Mouse (Mus musculus) brain, adult 2 months (tissue): ENCODE measurements around the gene Slc7a15.
"Not testable (repeated sequence)": the region's sequence is repeated elsewhere in the genome, so short reads cannot be mapped to it uniquely, and the experiment has no call there.

Experiments used
- DNase-seq: peaks from one replicate; pipeline ENCODE4 v3.0.0; 2011; ENCODE audit warnings: low read depth, low spot score

Gene Slc7a15

DNA sequence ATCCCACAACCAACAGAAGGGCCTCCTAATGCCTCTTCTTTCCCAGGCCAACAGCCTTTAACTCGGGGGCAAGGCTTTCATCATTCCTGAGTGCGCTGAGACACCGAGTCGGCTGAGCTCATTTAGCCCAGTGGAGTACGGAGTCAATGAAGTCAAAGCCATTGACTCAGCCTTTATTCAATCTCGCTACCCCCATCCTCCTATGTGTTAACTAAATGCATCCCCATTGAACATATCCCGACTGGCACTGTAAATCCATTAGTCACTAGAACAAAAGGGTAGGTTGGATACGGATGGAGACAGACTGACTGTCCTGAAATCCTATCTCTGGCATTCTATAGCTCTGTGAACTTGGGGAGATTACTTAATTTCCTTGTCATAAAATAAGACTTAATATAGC, 36.7 kb downstream of the Slc7a15 start:
- not testable (repeated sequence) for DNase-seq

DNA sequence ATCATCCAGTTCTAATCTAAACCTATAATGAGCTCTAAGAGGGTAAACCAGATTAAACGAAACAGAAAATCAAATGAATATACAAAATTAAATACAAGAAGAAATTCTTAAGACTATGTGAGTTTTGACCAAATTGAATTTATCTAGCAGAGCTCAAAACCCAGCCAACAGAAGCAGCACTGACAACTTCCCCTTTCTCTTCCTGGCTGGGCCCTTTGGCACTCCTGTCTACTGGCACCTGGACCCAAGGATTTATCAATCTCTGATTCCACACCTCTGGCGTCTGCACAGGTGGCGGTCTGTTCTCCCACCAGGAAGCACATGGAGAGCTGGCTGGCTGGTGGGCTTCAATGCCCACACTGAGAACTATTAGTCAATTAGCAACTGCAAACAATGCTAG, 39.0 kb downstream of the Slc7a15 start:
- DNase-seq, result not testable (repeated sequence)

DNA sequence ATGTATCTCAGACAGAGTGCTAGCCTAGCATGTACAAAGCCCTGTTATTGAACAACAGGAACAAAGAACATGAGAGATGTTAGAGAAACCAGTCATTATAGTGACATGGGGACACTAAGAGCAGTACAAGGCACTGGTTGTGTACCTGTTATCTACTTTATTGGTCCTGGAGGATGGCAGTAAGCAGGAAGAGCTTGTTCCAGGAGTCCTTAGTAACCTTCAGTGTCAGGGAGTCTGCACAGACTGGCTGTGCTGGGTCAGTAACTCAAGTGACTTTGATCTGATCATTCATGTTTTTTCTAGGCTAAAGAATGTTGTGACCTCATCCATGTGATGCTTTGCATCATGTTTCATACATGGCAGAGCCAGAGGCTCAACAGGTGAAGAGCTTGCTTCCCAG, 42.7 kb downstream of the Slc7a15 start:
- no peak for DNase-seq

DNA sequence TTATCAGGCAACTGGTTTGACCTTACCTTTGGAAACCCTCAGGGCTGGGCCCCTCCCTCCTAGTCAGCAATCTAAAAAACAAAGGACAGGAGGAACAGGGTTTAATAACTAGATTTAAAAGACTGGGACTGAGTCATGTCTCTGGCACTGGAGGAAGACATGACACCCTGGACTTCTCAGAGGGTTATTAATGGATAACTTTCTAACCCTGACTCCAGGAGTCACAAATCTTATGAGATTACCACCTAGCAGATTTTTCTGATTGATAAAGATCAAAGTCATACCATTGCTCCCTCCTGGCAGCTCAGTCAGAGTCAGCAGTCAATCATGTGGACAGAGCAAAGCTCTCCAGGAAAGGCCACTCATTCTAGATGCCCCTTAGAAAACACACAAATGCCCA, 43.4 kb downstream of the Slc7a15 start:
- DNase-seq, result no peak

DNA sequence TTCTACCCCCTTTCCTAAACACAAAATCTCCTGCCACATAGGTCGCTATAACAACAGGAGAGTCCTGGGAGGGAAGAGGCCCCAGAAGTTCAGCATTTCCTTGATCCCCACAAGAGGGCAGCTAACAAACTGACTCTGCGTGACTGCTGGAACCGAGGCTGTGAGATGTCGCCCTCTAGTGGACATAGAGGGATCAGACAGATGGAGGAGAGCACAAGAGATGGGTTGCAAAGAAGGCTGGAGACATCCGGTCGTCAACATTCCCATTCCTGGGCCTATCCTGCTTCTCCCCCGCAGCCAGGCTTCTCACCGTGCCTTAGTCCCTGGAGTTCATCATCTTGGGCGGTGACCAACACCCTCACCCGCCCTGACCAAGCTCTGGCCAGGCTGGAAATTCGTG, 51.5 kb downstream of the Slc7a15 start:
- DNase-seq, result peak; percentile 93

DNA sequence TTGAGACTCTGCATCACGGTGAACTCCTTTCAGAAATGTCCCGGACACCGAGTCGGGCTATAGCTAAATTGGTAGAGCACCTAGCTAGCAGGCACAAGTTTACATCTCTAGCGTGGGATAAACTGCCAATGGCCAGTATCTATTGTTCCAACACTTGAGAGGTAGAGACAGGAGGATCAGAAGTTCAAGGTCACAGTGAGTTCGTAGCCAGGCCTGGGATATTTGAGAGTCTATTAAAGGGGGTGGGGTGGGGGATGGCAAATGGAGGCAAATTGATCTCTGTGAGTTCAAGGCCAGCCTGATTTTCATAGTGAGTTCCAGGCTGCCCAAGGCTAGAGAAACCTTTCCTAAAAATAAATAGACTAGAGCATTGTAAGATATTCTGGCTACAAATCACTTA, 52.1 kb downstream of the Slc7a15 start:
- no peak for DNase-seq

DNA sequence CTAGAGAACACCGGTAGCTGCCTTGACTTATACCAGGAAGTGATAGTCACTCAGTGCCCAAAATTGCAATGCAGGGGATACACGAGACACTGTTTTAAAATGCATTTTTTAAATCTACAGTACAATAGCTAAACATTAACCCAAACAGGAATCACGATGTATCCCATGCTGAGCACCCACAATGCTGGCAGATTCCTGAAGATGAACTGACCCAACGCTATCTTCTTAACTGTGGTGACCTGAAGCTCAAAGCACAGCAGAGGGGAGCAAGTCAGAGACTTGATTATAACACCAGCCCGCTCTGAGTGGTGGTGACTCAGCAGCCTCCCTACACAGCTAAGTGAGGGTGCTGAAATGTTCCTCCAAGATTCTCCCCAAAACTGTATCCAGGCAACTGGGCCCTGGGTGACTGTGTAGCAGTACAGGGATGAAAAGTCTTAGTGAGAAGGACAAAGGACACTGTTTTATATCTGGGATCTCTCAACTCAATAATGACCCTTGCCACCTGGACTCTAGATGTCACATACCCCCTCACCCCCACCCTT, 53.7 kb downstream of the Slc7a15 start:
- peak; percentile 86 for DNase-seq

DNA sequence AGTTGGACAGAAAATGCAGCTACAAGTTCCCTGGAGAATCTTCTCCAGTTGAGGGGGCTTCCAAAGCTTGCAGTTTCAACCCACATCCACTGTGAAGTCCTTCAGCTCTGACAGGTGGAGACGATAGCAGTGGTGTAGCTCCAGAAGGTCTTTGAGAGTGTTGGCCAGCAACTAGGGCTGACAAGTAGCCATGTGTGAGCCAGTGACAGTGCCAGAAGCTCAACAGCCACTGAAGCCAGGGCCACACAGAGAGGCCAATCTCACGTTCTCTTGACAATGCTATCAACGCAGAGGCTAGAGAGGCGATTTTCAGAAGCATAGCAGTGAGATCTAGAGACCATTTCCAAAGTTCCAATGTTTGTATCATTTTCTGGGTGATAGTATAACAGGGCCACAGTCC, 56.5 kb downstream of the Slc7a15 start:
- no peak for DNase-seq

DNA sequence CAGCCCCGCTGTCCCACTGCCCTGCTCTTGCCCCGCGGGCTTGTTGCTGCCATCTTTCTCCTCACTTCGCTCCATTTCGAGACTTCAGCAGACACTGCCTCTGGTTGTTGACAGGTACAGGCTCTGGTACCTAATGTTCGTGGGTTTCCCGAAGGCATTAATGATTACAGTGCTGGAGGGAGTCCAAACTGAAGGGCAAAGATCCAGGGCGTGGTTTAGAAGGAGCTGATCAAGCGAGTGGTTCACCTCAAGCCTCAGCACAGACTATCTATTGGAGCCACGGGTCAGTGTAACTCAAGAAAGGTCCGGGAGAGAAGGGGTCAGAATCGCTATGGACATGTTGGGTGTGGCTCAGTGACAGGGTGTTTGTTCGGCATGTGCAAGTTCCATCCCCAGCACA, 59.4 kb downstream of the Slc7a15 start:
- DNase-seq, result no peak

DNA sequence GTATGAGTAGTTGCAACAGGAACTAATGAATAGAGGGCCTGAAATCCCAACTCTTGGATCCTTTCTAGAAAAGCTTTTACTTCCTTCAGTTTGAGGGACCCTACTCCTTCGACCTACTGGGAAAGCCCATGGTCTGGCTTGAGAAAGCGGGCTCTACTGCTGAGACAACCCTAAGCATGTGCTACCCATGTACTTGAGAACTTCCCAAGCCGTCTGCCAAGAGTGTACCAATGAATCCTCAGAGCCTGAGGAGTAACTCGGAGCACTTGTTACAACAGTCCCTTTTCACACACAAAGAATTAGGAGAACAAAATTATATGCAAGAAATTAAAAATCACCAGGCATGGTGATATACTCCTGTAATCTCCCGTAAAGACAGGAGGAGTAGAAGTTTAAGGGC, 61.6 kb downstream of the Slc7a15 start:
- DNase-seq, result no peak

DNA sequence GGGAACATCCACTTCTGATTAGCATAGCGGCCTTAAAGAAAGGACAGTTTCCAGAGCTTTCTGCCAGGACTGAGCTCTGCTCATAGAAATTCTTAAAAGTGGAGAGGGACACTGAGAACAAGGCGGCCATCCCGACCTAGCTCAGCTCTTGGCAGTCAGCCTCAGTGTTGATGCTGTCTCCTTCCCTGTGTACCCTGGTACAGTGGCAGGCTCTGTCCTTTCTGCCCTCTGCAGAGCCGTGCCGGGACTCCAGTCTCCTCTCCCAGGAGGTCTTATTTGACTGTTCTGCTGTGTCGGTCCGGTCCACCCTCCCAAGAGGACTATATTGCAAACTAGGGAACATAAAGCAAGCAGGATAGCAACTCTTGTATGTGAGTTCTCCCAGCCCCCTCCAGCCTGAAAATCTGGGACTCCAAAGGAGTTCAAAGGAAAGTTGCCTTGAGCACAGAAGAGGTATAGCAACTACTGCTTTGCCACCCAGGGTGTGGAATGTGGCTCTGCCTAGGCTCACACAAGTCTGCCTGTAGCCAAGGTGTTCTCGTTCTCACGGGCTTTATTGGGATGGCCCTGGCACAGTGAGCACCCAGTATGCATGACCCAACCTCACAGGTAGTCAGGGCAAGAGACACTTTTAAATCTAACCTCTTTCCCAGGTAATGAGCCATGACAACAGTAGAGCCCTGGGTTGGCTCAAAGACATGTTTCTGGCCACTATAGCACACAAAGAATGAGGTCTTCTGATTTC, 62.5 kb downstream of the Slc7a15 start:
- peak; percentile 42 for DNase-seq

DNA sequence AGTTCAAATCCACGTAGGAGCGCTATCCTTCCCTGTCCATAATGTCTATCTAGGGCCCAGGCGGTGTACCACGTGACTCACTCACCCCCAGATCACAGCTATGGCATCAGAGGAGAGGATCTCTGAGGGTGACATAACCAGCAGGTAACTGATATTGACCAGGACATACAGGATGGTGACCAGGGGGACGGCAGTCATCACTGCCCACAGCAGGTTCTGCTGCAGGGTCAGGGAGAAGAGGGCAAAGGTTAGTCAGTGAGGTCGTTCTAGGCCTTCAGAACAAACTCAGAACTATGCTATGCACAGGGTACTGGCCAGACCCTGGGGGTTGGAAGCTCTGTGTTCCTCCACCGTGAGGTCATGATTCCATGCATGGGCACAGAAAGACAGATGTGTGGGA, 63.3 kb downstream of the Slc7a15 start:
- no peak for DNase-seq

DNA sequence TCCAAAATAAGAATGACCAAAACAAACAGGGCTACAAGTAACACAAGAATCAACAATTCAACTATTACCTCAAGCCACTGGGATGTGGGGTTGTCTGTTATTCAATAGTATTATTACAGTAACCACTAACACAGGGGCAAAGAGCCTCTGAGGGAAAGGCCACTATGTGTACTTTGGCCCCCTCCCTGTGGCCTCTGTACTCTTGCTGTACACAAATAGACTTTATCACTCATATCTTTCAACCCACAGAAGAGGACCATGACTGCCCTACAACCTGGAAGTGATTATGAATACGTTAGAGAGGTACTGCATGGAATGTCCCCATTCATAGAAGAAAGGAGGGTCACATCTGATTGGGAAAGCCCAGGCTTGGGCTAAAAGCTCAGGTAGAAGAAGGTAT, 64.0 kb downstream of the Slc7a15 start:
- DNase-seq, result no peak

DNA sequence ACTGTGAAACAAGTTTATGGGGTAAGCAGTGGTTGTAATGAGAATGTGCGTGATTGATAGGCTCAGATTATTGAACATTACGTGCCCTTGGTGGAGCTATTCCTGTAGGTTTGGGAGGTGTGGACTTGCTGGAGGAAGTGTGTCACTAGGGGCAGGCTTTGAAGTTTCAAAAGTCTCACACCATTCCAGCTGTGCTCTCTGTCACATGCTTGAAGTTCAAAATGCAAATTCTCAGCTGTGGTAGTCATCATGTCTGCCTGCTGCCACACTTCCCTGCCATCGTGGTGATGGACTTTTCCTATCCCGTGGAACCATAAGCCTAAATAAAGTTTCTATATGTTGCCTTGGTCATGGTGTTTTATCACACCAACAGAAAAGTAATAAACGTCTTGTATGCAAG, 71.1 kb downstream of the Slc7a15 start:
- no peak for DNase-seq

DNA sequence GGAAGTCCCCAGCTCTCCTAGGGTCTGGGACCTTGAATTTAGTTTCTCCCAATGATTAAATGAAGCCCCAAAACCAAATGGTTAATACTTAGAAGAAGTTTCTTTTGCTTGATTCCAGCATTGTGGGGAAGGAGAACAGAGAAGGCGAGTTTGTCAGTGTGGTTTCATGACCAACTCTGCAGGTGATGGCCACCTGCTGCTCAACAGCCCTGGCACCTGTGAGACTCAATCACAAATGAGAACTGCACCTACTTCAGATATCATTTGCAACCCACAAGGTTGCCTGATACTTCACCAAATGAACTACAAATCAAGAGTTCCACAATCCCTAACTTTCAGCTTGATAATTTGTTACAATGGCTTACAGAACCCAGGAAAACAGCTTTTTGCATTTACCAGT, 71.7 kb downstream of the Slc7a15 start:
- DNase-seq, result no peak

DNA sequence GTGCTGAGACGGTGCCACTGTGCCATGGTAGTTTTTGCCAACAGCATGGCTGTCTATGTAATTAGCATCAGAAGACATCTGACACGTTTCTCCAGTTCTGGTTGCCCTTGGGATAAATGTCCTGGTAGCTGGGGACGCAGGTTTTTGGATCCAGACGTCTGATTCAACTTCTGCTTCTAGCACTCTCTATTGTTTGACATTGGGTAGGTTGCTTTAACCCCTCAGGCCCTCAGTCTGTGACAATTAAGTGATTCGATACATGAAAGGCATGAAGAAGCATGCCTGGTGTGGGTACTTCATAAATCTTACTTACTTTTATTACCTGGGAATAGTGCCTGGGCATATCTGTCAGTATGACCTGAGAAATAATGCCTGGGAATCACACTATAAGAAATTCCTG, 74.8 kb downstream of the Slc7a15 start:
- DNase-seq, result no peak

DNA sequence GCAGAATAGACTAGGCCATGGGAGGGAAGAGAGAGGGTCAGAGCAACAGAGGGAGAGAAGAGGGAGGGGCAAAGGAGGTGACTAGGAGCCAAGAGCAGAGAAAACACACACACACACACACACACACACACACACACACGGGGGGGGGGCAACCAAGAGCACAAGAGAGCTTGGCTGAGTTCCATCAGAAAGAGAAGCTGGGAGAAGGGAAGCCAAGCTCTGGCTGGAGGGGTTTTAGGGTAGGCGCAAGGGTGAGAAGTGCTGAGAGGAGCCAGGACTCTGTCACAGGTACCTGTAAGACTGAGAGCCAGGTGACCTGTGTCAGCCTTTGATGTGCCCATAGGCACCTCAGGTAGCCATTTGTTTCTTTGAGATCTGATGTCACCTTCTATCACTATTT, 76.2 kb downstream of the Slc7a15 start:
- DNase-seq, result no peak

DNA sequence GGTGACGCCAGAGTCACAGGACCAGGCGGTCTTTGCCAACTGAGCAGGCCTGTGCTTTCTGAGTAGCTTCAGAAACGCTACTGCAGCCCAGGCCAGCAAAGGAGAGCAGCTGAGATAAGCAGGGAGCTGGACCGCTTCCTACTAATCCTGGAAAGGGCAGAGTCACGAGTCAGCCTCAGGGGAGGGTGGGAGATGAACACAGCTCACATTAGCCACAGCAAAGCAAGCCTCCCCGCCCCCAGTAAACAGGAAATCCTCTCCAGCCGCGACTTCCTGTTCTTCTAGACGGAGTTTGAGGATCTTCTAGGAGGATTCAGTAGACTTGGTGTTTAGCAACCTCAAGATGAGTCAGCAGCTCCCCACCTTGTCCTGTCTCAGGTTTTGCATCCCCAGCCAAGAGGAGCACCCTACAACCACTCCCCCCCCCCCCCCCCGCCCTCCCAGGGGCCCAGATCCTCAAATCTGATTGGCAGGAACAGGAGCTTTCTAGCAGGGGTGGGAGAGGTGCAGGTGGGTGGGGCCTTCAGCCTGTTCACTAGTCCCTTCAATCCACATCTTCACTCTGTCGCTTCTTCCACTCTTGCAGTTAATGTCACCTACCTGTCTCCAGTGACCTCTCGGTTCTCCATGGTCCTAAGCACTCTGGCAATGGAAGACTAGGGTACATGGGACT, 77.4 kb downstream of the Slc7a15 start:
- DNase-seq, result peak; percentile 80

DNA sequence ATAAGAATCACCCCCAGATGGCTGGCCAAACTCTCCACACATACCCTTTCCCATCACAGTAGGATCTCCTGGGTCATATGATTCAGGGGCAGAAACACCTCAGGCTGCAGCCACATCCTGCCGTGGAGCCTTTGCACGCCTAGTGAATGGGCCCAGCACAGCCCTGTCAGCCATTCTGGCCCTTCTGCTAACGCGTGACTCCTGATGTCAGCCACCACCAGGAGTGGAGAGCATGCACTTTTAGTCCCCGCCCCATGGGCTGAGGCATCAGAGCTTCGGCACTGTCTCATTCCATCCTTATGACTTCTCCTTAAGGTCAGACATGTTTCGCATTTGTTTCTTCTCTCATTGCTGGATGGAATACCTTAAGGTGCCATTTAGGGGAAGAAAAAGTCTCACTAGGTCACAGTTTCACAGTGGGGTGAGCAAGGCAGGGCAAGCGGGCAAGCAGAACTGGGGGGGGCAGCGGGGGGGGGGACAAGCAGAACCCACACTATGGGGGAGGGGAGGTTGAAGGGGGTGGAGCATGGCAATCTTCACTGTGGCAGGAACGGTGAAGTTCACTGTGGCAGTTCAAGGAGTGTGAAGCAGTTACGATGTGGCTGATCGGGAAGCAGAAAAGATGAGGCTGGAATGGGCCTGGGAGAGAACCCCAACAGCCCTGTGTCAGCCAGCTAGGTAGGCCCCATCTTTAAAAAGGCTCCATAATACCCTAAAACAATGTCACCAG, 79.3 kb downstream of the Slc7a15 start:
- no peak for DNase-seq

DNA sequence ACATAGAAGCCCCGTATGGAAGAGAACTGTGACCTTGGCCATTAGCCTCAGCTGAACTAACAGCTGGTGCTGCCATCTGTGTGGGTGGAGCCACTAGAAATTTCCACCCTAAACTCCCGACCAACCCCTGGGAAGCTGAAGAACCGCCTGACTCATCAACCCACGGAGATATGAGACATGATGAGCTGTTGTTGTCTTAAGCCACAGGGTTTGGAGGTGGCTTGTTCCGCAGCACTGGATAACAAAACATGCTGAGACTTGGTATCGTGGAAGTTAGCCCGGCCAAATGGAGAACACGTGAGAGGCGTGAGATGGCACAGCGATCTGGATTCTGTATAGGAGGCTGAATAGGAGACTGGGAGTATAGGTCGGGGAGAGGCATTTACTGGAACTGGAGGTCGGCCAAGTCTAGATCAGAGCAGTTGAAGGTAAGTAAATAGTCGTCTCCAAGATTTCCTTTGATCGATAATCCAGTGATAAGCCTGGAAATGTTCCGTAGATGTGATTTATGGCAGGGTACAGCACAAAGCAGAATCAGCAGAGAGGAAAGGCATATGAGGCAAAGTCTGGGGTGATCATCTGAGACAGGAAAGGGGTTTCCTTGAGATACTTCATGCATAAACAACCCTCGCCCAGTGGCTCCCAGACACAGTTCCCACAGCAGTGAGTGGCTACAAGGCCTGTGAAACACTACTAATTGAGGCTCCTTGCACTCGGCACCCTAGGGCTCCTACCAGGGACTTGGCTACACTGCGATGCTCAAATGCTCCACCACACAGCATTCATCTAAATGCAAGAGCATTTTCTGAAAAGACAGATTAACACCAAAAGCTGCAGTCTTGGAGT, 87.6 kb downstream of the Slc7a15 start:
- DNase-seq, result peak; percentile 82

DNA sequence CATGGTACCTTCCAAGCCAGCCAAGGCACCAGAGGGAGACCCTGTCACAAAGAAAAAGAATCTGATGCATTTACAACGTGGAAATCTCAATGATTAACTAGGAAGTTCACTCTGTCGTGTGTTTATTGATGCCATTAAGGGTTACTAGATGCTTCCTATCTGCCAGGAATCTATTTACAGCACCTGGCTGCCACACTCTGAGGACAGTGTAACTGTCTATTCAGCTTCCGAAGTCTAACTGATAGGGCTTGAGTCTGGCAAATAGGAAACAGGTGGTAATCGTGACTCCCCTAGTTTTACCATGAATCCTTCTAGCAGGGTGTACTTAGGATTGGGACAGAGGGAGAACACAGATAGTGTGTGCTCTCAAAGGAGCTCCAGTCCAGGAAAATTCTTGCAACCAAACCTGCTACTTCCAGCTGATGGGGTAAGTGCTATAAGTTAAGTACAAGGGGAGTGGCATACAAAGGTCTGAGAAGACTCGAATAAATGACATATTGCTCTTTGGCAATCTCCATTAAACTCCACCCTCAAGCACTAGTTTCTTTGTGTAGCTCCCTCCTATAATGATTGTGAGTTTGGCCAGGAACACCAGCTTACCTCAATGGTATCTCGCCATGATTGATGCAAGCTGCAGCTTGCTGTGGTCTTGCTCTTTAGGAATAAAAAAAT, 88.4 kb downstream of the Slc7a15 start:
- no peak for DNase-seq
